Comparison of ENCODE assay signal across 18 mouse cellular contexts in the genomic region with DNA sequence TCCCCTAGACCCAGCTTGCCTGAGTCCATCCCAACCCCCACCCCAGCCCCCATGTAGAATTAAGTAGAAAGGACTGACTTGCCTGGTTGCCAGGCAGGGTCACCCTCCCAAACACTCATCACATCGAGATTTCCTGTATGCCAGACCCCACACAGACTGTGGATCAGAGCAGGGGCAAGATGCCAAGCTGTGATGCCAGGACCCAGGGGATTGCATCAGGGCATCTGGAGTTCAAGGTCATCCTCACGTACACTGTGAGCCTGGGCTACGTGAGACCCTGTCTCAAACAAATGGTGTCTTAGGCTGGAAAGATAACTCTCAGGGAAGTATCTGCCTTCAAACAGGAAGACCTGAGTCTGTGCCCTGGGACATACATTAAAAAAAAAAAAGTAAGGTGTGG. TPM values are rescaled to one million over a fixed set of nuclear protein-coding genes. Genes with fewer than 3 reads are reported as not detected.
"Had no signal": no experiment of that assay in that cellular context is flagged by ENCODE, and none has a peak within 500 bp of the region (broad histone marks: within the 10 kb centered on the region; RNA-seq: fewer than 3 reads in every experiment).

No protein-coding gene starts in this region.

- H3K4me3 ChIP-seq: liver, embryonic 13.5 days; neural tube, embryonic 12.5 days; neural tube, embryonic 15.5 days had no signal

- H3K9me3 ChIP-seq: liver, embryonic 13.5 days; neural tube, embryonic 12.5 days; neural tube, embryonic 15.5 days had no signal

- DNase-seq: kidney, adult 9 months; kidney, postnatal 14 days; kidney, postnatal 4 days; liver, embryonic 13.5 days; lung, adult 2 months; lung, postnatal 14 days; lung, postnatal 4 days; midbrain, embryonic 14.5 days; retina, postnatal 1 day; thymus, adult 2 months; thymus, postnatal 14 days; thymus, postnatal 4 days had no signal

- H3K36me3 ChIP-seq: liver, embryonic 13.5 days; neural tube, embryonic 12.5 days; neural tube, embryonic 15.5 days had no signal

- H3K9ac ChIP-seq: liver, embryonic 13.5 days; neural tube, embryonic 12.5 days; neural tube, embryonic 15.5 days had no signal

- H3K4me1 ChIP-seq: liver, embryonic 13.5 days had no signal

- H3K27ac ChIP-seq: liver, embryonic 13.5 days; neural tube, embryonic 12.5 days; neural tube, embryonic 15.5 days had no signal

RNA-seq across cellular contexts. Expression of gene Elfn2, which starts 11.9 kb away (rescaled TPM):
- total RNA-seq: liver, adult 2 months; megakaryocyte-erythroid progenitor cell, adult 5-6 weeks had no signal
- polyA plus RNA-seq: limb, embryonic 11.5 days; liver, adult 2 months; liver, embryonic 16.5 days had no signal
